Mouse (Mus musculus): ENCODE measurements around the gene Cmtm7.
A peak's percentile ranks its signal among the peaks of the same experiment; 100 is the strongest.

The Cmtm7 gene

DNA sequence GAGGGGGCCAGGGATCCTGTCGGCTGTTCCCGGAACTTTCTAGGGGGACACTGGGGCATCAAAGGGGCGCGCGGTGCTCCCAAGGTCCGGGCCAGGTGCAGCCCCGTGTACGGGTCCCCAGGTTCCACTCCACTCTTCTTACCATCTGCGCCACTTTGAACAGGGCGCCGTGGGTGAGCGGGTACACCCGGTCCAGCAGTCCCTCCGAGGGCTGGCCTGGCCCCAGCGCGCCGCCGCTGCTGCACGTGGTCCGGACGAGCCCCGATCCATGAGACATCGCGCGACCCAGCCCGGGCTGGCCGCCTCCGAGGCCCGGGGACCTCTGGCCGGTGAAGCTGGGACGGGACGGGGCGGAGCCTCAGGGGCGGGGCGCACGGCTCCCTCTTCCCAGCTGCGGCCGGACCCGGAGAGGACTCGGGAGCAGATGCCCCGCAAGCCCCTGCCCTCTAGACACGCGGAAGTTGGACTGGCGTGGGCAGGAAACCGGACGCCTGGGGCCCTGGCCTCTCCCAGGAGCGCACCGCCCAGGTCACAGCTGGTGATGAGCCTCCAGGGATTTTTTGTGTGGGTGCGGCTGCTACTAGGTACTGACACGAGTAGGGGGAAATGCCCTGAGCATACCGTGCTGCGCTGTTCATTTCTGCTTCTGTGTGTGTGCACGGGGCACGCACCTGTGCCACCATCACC lies at the start of gene Cmtm7:
Cmtm7 (minus strand) TSS at position 331 of the 687 bp plus-strand sequence.
- peak; percentile 36 for DNase-seq

DNA sequence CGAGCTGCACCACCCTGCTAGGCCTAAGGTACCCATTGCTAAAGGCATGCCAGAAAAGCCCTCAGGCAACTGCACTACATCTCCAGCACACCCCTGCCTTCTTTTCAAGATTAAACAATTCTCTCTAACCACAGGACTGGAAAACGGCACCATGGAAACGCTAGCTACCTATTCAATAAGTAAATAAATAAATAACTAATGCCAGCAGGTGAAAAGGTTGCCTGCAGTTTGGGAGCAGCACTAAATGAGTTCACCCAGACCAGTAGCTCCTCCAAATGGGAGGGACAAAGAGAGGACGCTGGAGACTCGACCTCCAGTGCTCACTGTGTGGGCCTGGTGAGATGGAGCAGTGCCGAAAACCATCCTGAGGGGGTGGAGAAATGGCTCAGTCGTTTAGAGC lies 48.7 kb upstream of the Cmtm7 start:
- no peak for DNase-seq

DNA sequence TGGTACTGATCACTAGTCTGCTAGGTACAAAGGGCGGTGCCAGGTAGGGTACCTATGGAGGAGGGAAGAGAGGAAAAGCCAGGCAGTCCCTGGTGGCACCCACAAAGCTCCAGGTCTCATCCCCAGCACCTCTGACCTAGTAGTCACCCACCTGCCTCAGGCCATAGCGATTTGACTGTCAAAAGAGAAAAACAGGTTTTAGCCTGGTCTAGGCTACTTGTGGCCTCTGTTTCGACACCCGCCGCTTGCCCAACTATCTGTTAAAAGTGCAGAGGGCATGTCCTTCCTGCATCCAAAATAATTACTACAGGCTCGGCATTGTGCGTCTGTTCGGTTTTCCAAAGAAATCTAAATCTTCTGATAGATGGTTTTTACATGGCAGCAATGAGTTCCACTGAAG lies 48.0 kb upstream of the Cmtm7 start:
- no peak for DNase-seq

DNA sequence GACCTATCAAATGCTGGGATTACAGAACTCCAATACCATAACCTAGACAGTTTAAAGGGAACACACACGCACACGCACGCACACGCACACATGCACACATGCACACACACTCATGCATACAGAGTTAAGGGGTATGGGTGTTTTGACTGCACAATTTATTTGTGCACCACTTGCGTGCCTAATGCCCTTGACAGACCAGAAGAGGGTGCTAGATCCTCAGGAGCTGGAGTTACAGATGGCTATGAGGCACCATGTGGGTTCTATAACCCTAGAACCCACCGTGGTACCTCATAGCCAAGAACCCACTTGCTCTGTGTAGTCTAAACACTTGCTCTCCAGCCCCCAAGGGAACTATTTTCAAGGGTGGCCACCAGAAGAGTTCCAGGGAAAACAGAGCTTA lies 46.7 kb upstream of the Cmtm7 start:
- no peak for DNase-seq

DNA sequence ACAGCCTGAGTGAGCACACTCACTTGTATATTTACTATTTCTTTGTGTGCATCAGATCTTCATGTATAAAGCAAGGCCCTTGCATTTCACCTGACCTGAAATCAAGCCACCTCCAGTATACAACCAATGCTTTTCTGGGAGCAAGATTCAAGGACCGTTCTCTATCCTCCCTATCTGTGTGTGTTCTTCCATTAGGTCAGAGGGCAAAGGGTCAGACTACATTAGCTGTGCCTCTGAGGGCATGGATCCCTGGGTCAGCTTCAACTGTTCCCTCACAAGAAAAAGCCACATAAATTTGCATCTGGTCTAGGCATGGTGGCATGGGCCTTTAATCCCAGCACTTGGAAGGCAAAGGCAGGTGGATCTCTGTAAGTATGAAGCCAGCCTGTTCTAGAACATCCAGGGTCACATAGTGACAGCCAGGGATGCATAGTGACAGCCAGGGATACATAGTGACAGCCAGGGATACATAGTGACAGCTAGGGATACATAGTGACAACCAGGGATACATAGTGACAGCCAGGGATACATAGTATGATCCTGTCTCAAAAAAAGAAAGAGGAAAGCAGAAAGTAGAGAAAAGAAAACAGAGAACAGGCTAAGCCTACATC lies 45.7 kb upstream of the Cmtm7 start:
- no peak for DNase-seq

DNA sequence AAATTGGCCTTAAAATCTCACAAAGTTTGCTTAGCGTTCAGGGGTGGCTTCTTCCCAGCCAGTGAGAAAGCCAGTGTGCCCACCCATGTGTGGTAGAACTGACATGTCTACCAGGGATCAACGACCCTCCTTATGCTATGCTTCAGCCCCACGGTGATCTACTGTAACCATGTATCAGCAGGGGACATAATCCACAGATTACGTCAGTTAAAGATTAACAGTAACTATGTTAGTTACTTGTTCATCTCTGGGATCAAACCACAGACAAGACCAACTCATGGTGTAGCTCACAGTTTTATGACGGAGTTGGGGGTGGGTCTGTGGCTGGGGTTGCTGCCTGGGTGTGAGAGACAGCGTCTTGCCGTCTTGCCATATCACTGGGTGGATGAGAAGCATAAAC lies 42.5 kb upstream of the Cmtm7 start:
- DNase-seq, result no peak

DNA sequence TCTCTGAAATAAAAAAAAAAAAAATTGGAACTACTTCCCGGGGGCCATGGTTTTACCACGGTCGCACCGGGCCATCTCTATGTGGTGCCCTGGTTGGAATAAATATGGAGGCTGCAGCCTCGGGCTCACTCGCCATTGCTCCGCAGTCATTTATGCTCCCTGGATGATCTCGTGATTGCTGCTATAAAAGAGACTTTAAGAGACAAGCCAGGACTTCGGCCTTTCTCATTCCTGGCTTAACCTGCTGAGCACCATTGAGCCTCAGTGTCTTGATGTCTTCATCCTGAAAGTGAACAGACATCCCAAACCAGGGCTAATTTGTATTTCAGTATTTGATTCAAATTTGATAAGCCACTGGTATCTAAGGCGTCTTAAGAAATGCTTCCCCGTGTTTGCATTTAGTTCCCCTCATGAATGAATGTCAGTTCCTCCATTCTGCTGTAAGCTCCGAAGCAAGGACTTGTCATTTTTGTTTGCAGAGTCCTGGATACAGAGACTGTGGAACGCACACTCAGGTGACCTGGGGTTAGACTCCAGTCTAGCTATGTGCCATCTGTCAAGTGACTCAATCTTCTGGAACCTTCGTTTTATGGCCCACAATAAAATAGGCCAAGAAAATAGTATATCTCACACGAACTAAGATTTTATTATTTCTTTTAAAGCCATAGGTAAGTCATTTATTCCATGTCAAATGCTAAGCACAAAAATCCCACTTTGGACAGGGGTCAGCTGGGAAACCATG lies 40.1 kb upstream of the Cmtm7 start:
- no peak for DNase-seq

DNA sequence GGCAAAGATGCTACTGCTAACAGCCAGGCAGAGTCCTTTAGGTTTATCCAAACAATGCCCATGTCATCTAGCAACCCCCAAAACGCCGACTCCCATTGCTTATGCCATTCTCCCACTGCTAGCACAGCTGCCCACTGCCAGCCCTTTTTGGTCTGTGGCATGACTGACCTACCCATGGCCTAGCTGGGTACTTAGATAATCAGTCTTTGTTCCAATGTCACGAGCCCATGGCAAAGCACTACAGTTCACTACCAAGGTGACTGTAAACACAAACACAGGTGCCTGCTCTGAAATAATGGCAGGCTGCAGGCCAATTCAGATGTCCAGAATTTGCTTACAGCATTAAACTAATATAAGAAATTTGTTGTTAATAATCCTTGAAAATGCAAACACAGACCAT lies 37.3 kb upstream of the Cmtm7 start:
- no peak for DNase-seq

DNA sequence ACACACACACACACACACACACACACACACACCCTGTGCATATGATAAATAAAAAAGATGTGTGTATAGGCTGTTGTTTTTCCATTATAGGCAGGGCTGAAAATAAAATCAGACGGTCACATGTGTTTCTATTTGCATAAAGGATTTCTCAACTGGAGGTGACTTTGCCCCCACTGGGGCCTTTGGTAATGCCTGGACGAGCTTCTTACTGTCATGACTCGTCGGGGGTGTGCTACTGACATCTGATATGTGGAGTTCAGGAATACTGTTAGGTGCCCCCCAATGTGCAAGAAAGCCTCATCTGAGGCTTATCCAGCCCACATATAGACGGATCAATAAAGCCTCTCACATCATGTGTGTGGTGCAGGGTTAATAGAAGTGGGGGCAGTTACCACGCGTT lies 35.4 kb upstream of the Cmtm7 start:
- DNase-seq, result no peak

DNA sequence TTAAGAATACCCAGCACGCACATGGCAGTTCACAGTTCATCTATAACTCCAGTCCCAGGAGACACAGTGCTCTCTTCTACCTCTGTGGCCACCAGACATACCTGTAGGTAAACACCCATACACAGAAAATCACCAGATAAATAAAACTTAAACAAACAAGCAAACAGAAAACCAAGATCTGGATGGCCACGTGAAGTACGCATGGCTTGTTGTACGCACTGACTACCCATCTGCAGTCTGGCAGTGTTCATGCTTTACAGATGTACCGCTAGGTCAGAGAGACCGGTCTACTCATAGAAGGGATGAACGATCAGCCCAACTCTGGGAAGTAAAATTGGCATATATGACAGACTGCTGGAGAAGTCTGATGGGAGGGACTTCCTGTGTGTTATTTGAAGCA lies 34.5 kb upstream of the Cmtm7 start:
- DNase-seq, result no peak

DNA sequence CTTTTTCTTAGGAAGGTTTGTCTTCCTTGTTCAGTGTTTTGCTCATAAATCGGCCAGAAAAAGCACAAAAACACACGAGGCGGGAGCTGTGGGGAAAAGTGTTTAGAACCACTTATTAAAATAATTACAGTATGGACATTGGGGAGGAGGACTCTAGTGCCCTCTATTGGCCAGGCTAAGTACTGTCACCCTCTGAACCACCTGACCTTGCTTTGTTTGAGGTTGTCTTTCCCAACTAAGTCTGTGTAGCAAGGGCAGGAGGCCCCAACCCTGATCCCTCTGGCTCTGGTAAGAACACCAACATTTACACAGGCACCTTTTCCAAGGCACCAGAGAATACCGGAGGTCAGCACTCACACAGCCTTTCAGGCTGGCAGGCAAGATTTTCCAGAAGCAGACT lies 33.7 kb upstream of the Cmtm7 start:
- no peak for DNase-seq

DNA sequence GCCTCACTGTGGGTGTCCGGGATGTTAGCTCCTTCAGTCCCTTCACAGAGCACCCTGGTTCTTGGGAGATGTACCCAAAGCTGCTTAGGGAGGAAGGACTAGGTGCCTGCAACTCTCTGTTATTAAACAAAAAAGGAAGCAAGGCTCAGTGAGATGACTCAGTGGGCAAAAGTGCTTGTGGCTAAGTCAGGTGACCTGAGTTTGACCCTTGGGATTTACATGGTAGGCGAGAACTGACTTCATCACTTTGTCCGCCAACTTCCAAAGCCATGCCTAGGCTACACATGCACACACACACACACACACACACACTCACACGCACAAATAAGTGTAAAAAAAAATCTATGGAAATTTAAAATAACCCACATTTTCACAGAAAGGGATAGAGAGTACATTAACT lies 30.3 kb upstream of the Cmtm7 start:
- no peak for DNase-seq

DNA sequence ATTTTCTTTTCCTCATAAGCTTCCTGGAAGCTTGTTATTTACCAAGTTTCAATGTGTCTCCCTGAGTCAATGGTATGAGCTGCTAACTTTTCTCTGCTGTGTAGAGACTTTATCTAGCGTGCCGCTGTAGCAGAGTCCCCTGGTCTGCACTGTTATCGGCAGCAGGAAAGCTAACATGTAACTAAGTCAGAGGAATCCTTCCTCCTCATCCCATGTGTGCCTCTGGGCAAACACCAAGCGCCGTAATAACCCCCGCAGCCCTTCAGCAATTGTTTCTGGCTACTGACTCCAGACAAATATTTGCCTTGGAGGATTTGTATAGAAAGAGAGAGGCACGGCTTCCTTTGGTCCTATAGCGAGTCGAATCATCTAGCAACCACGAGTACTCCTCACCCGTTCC lies 29.2 kb upstream of the Cmtm7 start:
- DNase-seq, result no peak

DNA sequence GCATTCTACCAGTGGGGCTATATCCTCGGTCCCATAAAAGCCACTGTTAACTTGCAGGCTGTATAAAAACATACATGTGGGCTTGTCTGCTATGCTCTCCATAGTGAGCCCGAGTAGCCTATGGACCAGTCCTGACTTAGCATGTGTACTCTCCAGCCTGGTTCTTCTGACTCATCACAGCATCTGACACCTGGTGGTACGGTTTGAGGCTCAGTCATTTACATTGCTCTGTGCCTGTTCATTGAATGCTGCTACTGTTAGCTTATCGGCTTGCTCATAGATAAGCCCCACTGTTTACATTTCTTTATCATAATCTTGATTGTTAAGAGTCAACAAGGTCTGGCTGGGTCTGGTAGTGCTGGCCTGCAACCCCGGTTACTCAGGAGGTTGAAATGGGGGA lies 27.0 kb upstream of the Cmtm7 start:
- DNase-seq, result no peak

DNA sequence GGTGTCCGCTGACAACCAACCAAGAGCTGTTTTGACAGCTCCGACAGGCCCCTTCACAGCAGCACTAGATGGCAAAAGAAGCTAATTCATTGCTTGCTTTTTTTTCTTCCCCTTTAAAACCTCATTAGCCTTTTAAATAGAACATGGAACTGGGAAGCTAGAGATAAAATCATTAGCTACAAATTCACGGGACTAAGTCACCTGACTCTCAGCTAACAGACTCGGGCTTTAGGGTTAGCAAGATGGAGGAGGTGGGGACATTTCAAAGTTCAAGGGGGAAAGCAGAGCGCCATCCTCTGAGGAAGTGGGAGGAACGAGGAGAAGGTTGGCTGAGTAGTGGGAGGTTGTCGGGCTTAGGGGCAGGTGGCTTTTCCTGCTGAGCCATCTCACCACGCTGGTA lies 25.6 kb upstream of the Cmtm7 start:
- no peak for DNase-seq

DNA sequence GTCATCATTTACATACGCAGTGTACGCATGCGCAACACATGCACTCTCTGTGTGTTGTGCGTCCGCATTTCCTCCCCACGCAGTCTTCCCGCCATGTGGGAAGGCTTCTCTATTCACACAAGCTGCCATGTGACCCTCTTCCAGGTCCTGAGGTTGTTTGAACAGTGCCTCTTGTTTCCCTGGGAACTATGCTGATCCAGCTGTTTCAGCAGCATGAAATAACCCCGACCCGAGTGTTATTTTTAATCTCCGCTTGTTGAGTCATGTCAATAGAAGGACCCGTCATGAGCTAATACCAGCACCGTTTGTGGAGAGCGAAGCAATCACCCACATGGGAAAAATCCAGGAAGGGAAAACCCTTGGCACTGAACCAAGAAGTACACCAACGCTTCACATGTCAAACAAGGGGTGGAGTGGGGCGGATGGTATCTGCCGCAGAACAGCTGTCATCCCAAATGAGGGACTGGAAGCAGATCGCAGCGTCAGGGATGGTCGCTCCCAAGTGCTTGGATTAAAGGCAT lies 23.6 kb upstream of the Cmtm7 start:
- no peak for DNase-seq

DNA sequence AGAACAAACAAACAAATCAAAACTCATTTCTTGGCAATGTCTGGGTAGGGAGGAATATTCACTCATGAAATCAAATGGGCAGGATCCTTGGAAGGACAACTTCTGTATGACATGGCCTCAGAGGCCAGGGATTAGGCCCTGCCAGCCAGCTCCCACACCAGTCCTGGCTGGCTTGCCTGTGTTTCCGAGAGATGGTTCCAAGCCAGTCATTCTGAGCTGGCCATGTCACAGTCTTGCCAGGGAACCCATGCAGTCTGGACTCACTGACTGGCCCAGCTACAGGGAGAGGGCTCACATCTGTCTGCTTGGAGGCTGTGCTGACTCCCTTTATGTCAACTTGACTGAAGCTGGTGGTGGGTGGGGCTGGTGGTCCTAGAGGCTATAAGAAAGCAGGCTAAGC lies 20.5 kb upstream of the Cmtm7 start:
- no peak for DNase-seq

DNA sequence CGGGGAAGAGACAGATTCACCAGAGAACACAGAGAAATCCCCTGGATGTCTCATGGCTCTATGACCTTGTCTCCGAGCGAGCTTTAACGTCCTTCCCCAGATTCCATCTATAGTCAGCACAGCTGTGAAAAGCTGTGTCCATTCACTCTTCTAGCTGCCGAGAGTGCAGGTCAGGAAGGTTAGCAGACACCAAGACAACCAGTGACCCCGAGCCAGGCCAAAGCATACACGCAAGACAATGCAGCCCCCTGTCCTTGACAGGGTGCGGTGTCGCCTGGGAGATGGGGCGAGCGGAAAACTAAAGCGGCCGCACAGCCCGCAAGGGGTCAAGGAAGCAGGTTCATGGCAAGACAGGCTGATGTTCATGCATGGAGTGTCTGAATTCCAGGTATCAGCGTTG lies 19.6 kb upstream of the Cmtm7 start:
- DNase-seq, result no peak

DNA sequence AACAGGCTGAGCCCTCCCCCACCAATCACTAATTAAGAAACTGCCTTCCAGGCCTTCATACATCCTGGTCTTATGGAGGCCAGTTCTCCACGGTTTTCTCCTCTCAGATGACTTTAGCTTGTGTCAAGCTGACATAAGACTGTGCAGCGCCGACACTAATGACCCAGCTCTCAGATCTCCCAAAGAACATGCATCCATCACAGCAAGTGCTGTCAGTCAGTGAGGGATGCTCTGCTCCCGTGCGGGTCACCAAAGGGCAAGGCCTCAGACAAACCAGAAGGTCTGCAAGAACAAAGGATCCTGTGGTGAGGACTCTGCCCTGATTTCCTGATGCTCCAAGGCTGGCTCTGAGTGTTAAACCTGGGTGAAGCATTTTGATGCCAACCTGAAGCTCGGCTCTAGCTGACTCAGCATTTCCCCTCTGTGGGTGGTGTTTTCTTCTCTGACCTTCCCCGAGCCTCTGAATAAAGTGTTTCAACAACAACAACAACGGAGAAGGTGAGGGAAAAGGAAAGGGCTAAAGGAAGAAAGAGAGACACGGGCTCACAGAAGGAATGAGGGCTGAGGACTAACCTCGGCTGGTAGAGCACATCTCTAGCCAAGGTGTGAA lies 17.9 kb upstream of the Cmtm7 start:
- no peak for DNase-seq

DNA sequence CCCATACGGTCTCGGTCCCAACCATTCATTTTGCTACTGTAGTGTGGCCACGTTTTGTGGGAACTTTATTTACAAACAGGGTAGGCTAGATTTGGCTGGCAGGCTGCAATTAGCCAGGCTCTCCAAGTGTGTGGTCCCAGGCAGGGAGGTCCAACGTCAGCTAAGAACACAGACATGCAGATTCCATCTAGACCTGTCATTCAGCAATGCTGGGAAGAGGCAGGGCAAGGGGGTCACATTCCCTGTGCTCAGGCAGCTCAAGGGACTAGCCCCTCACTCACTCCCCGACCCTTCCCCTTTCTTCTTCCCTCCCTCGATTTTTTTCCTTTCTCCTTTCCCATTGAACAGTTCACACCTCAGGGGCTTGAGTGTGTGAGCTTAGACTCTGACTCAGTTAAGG lies 17.2 kb upstream of the Cmtm7 start:
- no peak for DNase-seq

DNA sequence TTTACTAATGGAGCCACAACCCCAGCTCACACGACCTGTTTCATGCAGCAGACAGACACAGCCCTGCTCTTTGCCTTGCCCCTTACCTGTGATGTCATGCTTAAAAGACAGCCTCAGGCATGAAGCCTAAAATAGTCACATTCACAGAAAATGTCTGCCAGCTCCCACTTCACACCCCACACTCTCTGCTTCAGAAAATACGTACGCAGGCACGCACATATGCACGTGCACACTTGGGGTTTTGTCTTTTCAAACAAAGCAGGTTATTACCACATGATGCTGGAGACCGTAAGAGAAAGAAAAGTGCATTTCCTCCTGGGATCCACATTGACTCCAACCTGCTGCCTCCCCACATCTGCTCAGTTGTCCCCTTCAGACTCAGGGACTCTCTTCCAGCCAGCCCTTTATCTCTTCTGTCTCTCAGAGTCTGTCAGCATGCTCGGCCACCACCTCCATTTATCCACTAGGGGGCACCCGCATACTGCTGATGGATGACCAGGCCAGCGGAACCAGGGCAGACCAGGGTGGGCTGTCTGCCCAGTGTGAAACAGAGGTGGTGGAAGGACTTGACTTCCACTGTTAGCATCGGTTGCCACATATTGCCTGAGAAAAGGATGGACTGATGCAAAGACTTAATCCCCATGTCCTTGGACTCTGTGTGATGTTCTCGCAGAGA lies 15.8 kb upstream of the Cmtm7 start:
- DNase-seq, result peak; percentile 84

DNA sequence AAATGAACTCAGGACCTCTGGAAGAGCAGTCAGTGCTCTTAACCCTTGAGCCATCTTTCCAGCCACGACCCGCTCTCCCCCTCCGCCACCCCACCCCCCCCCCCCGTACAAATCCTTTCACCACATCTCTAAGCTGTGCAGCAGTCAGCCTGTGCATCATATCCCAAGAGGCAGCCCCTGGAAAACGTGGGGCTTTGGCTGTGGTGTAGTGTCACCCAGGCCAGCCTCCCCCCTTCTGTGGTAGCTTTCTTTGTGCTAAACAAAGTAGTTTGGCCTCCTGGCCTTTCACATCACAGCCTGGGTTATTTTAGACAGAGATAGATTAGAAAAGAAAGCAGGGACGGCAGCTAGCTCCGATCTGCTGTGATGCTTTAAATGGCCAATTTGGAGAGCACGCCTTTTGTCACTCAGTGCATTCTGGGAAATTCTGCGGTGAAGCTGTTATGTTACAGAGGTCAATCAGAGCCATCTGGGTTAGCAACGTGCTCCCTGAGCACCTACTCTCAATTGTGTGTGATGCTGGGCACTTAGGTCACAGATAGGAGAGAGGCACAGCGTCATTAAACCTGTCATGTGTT lies 14.9 kb upstream of the Cmtm7 start:
- no peak for DNase-seq

DNA sequence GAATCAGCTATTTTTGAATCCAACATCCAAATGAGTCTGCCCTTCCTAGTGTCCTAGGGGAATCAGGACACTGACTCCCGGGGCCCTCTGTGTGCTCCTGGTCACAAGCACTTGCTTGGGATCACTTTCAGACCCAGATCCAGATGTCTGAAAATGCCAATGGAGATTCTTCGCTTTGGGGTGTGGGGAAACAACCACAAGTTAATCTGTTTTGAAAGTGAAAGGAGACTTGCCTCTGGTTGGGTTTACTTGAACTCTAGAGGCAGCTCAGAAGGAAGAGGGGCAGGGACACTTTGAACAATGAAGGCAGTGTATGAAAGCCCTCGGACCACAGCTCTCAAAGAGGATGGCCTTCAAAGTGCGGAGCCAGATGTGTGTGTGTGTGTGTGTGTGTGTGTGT lies 12.8 kb upstream of the Cmtm7 start:
- no peak for DNase-seq

All from right cerebral cortex, postnatal 4 days (tissue).